Mouse (Mus musculus): ENCODE measurements around the gene Heca. TPM values are rescaled to one million over a fixed set of nuclear protein-coding genes. Genes with fewer than 3 reads are reported as not detected.
"Not testable (repeated sequence)": the region's sequence is repeated elsewhere in the genome, so short reads cannot be mapped to it uniquely, and the experiment has no call there.

The Heca gene
- 10 to 100 TPM; 28.0 to 33.0 TPM for total RNA-seq (2021)
- long read RNA-seq, experiment 1, full-length matches to known transcripts, result 10 of 13 reads
- long read RNA-seq, experiment 1, partial matches to known transcripts, result 2 of 13 reads
- long read RNA-seq, experiment 1, other reads (novel, unspliced or antisense), result 1 of 13 reads
- long read RNA-seq, experiment 2, full-length matches to known transcripts, result 16 of 26 reads
- long read RNA-seq, experiment 2, partial matches to known transcripts, result 3 of 26 reads
- long read RNA-seq, experiment 2, other reads (novel, unspliced or antisense), result 7 of 26 reads

- DNase-seq (ENCODE audit: low spot score in 2 of 2), result peak; percentile 87
Measured at GRCm38 (mm10) chr10:17947960-17948730, at the start of gene Heca. Gene Heca, minus strand, starts transcription at chr10:17948067.

GRCm38 (mm10) chr10:17990576-17990975 is 42.7 kb upstream of the Heca start:
- no peak for DNase-seq (ENCODE audit: low spot score in 2 of 2)

- no peak for DNase-seq (ENCODE audit: low spot score in 2 of 2)
Measured at GRCm38 (mm10) chr10:17989136-17989535, 41.3 kb upstream of the Heca start.

- no peak for DNase-seq (ENCODE audit: low spot score in 2 of 2)
Measured at GRCm38 (mm10) chr10:17987823-17988423, 40.1 kb upstream of the Heca start.

GRCm38 (mm10) chr10:17983313-17983712 is 35.4 kb upstream of the Heca start:
- peak; percentile 31 to 54 for DNase-seq (ENCODE audit: low spot score in 2 of 2)

- DNase-seq (ENCODE audit: low spot score in 2 of 2), result no peak
Measured at GRCm38 (mm10) chr10:17966090-17966489, 18.2 kb upstream of the Heca start.

GRCm38 (mm10) chr10:17950761-17951160 is 2.9 kb upstream of the Heca start:
- DNase-seq (ENCODE audit: low spot score in 2 of 2), result peak; percentile 18 to 42

GRCm38 (mm10) chr10:17947175-17947906 is 526 bp downstream of the Heca start:
- DNase-seq (ENCODE audit: low spot score in 2 of 2), result peak; percentile 49 to 58

GRCm38 (mm10) chr10:17946799-17947174 is 1.1 kb downstream of the Heca start:
- not testable (repeated sequence) for DNase-seq (ENCODE audit: low spot score in 2 of 2)

- DNase-seq (ENCODE audit: low spot score in 2 of 2), result no peak
Measured at GRCm38 (mm10) chr10:17946046-17946445, 1.8 kb downstream of the Heca start.

- DNase-seq (ENCODE audit: low spot score in 2 of 2), result no peak
Measured at GRCm38 (mm10) chr10:17933622-17934021, 14.2 kb downstream of the Heca start.

GRCm38 (mm10) chr10:17932131-17932530 is 15.7 kb downstream of the Heca start:
- DNase-seq (ENCODE audit: low spot score in 2 of 2), result no peak

GRCm38 (mm10) chr10:17931157-17931556 is 16.7 kb downstream of the Heca start:
- DNase-seq (ENCODE audit: low spot score in 2 of 2), result no peak

- peak in 1 of 2 experiments; percentile 83 for DNase-seq (ENCODE audit: low spot score in 2 of 2)
Measured at GRCm38 (mm10) chr10:17930445-17931083, 17.3 kb downstream of the Heca start.

- DNase-seq (ENCODE audit: low spot score in 2 of 2), result no peak
Measured at GRCm38 (mm10) chr10:17925200-17925599, 22.7 kb downstream of the Heca start.

- no peak for DNase-seq (ENCODE audit: low spot score in 2 of 2)
Measured at GRCm38 (mm10) chr10:17924166-17924565, 23.7 kb downstream of the Heca start.

- no peak for DNase-seq (ENCODE audit: low spot score in 2 of 2)
Measured at GRCm38 (mm10) chr10:17921381-17921780, 26.5 kb downstream of the Heca start.

GRCm38 (mm10) chr10:17919971-17920370 is 27.9 kb downstream of the Heca start:
- DNase-seq (ENCODE audit: low spot score in 2 of 2), result no peak

GRCm38 (mm10) chr10:17919032-17919431 is 28.8 kb downstream of the Heca start:
- no peak for DNase-seq (ENCODE audit: low spot score in 2 of 2)

- DNase-seq (ENCODE audit: low spot score in 2 of 2), result peak in 1 of 2 experiments; percentile 57
Measured at GRCm38 (mm10) chr10:17908731-17909130, 39.1 kb downstream of the Heca start.

- not testable (repeated sequence) for DNase-seq (ENCODE audit: low spot score in 2 of 2)
Measured at GRCm38 (mm10) chr10:17906405-17906804, 41.5 kb downstream of the Heca start.

Data from layer of hippocampus, postnatal 14 days (tissue).